Mouse (Mus musculus) heart, adult 2 months (tissue): ENCODE measurements around the gene Golph3l.

Experiments used
- CTCF ChIP-seq: fragments of 200-600 bp; IDR thresholded peaks from 2 replicates; pipeline ENCODE4 v1.8.1; 2022; ENCODE audit warnings: antibody characterized with exemption, mild to moderate bottlenecking, moderate library complexity
- EP300 ChIP-seq: fragments of 200-500 bp; IDR thresholded peaks from 2 replicates; pipeline ENCODE4 v1.6.1; 2011; ENCODE audit warnings: low read depth, low read length, control low read depth; ENCODE audit not compliant: insufficient read depth
- POLR2A ChIP-seq: fragments of 200-500 bp; IDR thresholded peaks from 2 replicates; pipeline ENCODE4 v1.6.1; 2011; ENCODE audit warnings: mild to moderate bottlenecking, low read depth, low read length, control low read depth; ENCODE audit not compliant: insufficient read depth

- TF ChIP-seq POLR2A (no peak), CTCF (no peak), EP300 (no peak)
These were observed 56.8 kb downstream of the Golph3l start for GRCm38 (mm10) chr3:95645313-95646235.
